Mouse (Mus musculus) embryonic facial prominence, embryonic 11.5 days (tissue): ENCODE data around the gene Gm45062. TPM values are rescaled to one million over a fixed set of nuclear protein-coding genes. Genes with fewer than 3 reads are reported as not detected.

Experiments used
- ATAC-seq: fragments of 200-750 bp; cut with Nextera tagmentation; replicated peaks from 2 replicates; pipeline ENCODE4 v1.8.0; 2017; ENCODE audit warnings: low read depth; ENCODE audit not compliant: insufficient number of reproducible peaks, low FRiP score, low TSS enrichment
- DNase-seq: peaks from one replicate; pipeline ENCODE4 v3.0.0-alpha.2; 2015; ENCODE audit warnings: low spot score
- H3K27ac ChIP-seq: fragments of 300-500 bp; sonication (generic); replicated peaks from 2 replicates; pipeline ENCODE4 v1.5.1; 2014; ENCODE audit warnings: mild to moderate bottlenecking, low read depth, low read length, control low read depth
- H3K27me3 ChIP-seq: fragments of 300-500 bp; sonication (generic); 2 replicates; pipeline ENCODE4 v1.6.1; 2014; ENCODE audit warnings: mild to moderate bottlenecking, low read length, moderate library complexity, mixed read lengths; ENCODE audit not compliant: control insufficient read depth, insufficient read depth
- H3K36me3 ChIP-seq: fragments of 300-500 bp; sonication (generic); replicated peaks from 2 replicates; pipeline ENCODE4 v1.6.1; 2014; ENCODE audit warnings: low read depth, mild to moderate bottlenecking, low read length, moderate library complexity, mixed read lengths; ENCODE audit not compliant: control insufficient read depth, insufficient read depth
- H3K4me1 ChIP-seq: fragments of 300-500 bp; sonication (generic); 2 replicates; pipeline ENCODE4 v1.6.1; 2014; ENCODE audit warnings: low read length, mixed read lengths; ENCODE audit not compliant: control insufficient read depth, insufficient read depth
- H3K4me2 ChIP-seq: fragments of 300-500 bp; sonication (generic); 2 replicates; pipeline ENCODE4 v1.6.1; 2014; ENCODE audit warnings: low read depth, mild to moderate bottlenecking, control low read depth, low read length, moderate library complexity
- H3K4me3 ChIP-seq: fragments of 300-500 bp; sonication (generic); 2 replicates; pipeline ENCODE4 v1.5.1; 2014; ENCODE audit warnings: low read depth, low read length, control low read depth
- H3K9ac ChIP-seq: fragments of 300-500 bp; sonication (generic); replicated peaks from 2 replicates; pipeline ENCODE4 v1.6.1; 2014; ENCODE audit warnings: mild to moderate bottlenecking, control low read depth, low read length
- H3K9me3 ChIP-seq: fragments of 300-500 bp; sonication (generic); replicated peaks from 2 replicates; pipeline ENCODE4 v1.6.1; 2016; ENCODE audit warnings: mild to moderate bottlenecking, low read length, inconsistent platforms, mixed read lengths; ENCODE audit not compliant: control insufficient read depth
- WGBS: fragments of 180-500 bp; shearing (Covaris S2); extraction: QIAGEN DNeasy Blood & Tissue Kit; methylation state at CpG from one replicate; pipeline ENCODE4 v1.1.7; 2014; 5-methylcytosine and 5-hydroxymethylcytosine counted together
- polyA plus RNA-seq: library from polyadenylated mRNA; unstranded; fragments of >200 nt; fragmentation: Nextera tagmentation; extraction: Ambion mirVana; gene quantifications from 2 replicates; pipeline ENCODE4 v1.2.1, GENCODE M21; 2014

Gene Gm45062
- polyA plus RNA-seq, 1 experiment from 2014 or later, result 14.3 TPM

GRCm38 (mm10) chr6:8415823-8416222, 156.6 kb downstream of the Gm45062 start:
- no peak overlapping the region for H3K27ac ChIP-seq
- H3K36me3 ChIP-seq, result no peaks in the 10 kb centered on the region
- no peaks in the 10 kb centered on the region for H3K27me3 ChIP-seq
- no peaks in the 10 kb centered on the region for H3K9me3 ChIP-seq
- H3K4me1 ChIP-seq, result no peaks in the 10 kb centered on the region
- H3K4me2 ChIP-seq, result no peak overlapping the region
- DNase-seq, result no peak
- H3K4me3 ChIP-seq, result no peak overlapping the region
- no peak for ATAC-seq
- 91% methylated on average over 5 of the region's 5 CpGs for WGBS
- no peak overlapping the region for H3K9ac ChIP-seq

GRCm38 (mm10) chr6:8416802-8417569, 157.7 kb downstream of the Gm45062 start:
- H3K4me1 ChIP-seq, result no peaks in the 10 kb centered on the region
- 57% methylated on average over 8 of the region's 8 CpGs for WGBS
- no peak overlapping the region for H3K4me2 ChIP-seq
- no peak overlapping the region for H3K4me3 ChIP-seq
- no peaks in the 10 kb centered on the region for H3K27me3 ChIP-seq
- no peak overlapping the region for H3K27ac ChIP-seq
- ATAC-seq (no peak), DNase-seq (peak; percentile 47)
- H3K36me3 ChIP-seq, result no peaks in the 10 kb centered on the region
- H3K9me3 ChIP-seq, result no peaks in the 10 kb centered on the region
- H3K9ac ChIP-seq, result no peak overlapping the region

- H3K27ac ChIP-seq, result no peak overlapping the region
- H3K4me1 ChIP-seq, result no peaks in the 10 kb centered on the region
- no peaks in the 10 kb centered on the region for H3K36me3 ChIP-seq
- H3K9ac ChIP-seq, result no peak overlapping the region
- no peak for DNase-seq
- H3K9me3 ChIP-seq, result no peaks in the 10 kb centered on the region
- H3K27me3 ChIP-seq, result no peaks in the 10 kb centered on the region
- no peak overlapping the region for H3K4me2 ChIP-seq
- ATAC-seq, result no peak
- no peak overlapping the region for H3K4me3 ChIP-seq
- WGBS, result 56% methylated on average over 4 of the region's 4 CpGs
These were observed 160.4 kb downstream of the Gm45062 start for GRCm38 (mm10) chr6:8419485-8420186.

GRCm38 (mm10) chr6:8420187-8420503, 160.9 kb downstream of the Gm45062 start:
- ATAC-seq (no peak), DNase-seq (no peak)
- Histone ChIP-seq H3K27ac (no peak overlapping the region), H3K4me1 (no peaks in the 10 kb centered on the region), H3K9ac (no peak overlapping the region), H3K4me3 (no peak overlapping the region), H3K4me2 (no peak overlapping the region), H3K9me3 (no peaks in the 10 kb centered on the region), H3K36me3 (no peaks in the 10 kb centered on the region), H3K27me3 (no peaks in the 10 kb centered on the region)
- 76% methylated on average over 1 of the region's 1 CpGs for WGBS

- H3K9me3 ChIP-seq, result no peaks in the 10 kb centered on the region
- DNase-seq (no peak), ATAC-seq (no peak)
- no peak overlapping the region for H3K4me2 ChIP-seq
- no peaks in the 10 kb centered on the region for H3K27me3 ChIP-seq
- no peak overlapping the region for H3K9ac ChIP-seq
- 83% methylated on average over 5 of the region's 5 CpGs for WGBS
- H3K4me1 ChIP-seq, result no peaks in the 10 kb centered on the region
- H3K27ac ChIP-seq, result no peak overlapping the region
- H3K4me3 ChIP-seq, result no peak overlapping the region
- H3K36me3 ChIP-seq, result no peaks in the 10 kb centered on the region
These were observed 162.2 kb downstream of the Gm45062 start for GRCm38 (mm10) chr6:8421421-8421820.

- no peaks in the 10 kb centered on the region for H3K27me3 ChIP-seq
- H3K9ac ChIP-seq, result no peak overlapping the region
- H3K36me3 ChIP-seq, result no peaks in the 10 kb centered on the region
- no peak for DNase-seq
- ATAC-seq, result no peak
- no peak overlapping the region for H3K27ac ChIP-seq
- no peak overlapping the region for H3K4me3 ChIP-seq
- no peaks in the 10 kb centered on the region for H3K9me3 ChIP-seq
- 82% methylated on average over 10 of the region's 10 CpGs for WGBS
- H3K4me1 ChIP-seq, result no peaks in the 10 kb centered on the region
- H3K4me2 ChIP-seq, result no peak overlapping the region
These were observed 162.8 kb downstream of the Gm45062 start for GRCm38 (mm10) chr6:8421959-8422581.

- WGBS, result 86% methylated on average over 2 of the region's 2 CpGs
- H3K4me2 ChIP-seq, result no peak overlapping the region
- no peak overlapping the region for H3K4me3 ChIP-seq
- H3K9me3 ChIP-seq, result no peaks in the 10 kb centered on the region
- no peaks in the 10 kb centered on the region for H3K27me3 ChIP-seq
- H3K9ac ChIP-seq, result no peak overlapping the region
- no peak for ATAC-seq
- no peak overlapping the region for H3K27ac ChIP-seq
- H3K36me3 ChIP-seq, result no peaks in the 10 kb centered on the region
- H3K4me1 ChIP-seq, result no peaks in the 10 kb centered on the region
- no peak for DNase-seq
These were observed 163.9 kb downstream of the Gm45062 start for GRCm38 (mm10) chr6:8423142-8423541.

GRCm38 (mm10) chr6:8427692-8428091, 168.4 kb downstream of the Gm45062 start:
- 78% methylated on average over 5 of the region's 5 CpGs for WGBS
- Histone ChIP-seq H3K36me3 (no peaks in the 10 kb centered on the region), H3K9ac (no peak overlapping the region), H3K4me2 (no peak overlapping the region), H3K27me3 (no peaks in the 10 kb centered on the region), H3K27ac (no peak overlapping the region), H3K9me3 (no peaks in the 10 kb centered on the region), H3K4me1 (no peaks in the 10 kb centered on the region), H3K4me3 (no peak overlapping the region)
- no peak for ATAC-seq
- DNase-seq, result no peak
